Mouse (Mus musculus): ENCODE results near the gene Ccnq. TPM values are rescaled to one million over a fixed set of nuclear protein-coding genes. Genes with fewer than 3 reads are reported as not detected.
A peak's percentile ranks its signal among the peaks of the same experiment; 100 is the strongest.

Gene Ccnq
- polyA plus RNA-seq, 1 experiment, result 31.7 TPM

DNA sequence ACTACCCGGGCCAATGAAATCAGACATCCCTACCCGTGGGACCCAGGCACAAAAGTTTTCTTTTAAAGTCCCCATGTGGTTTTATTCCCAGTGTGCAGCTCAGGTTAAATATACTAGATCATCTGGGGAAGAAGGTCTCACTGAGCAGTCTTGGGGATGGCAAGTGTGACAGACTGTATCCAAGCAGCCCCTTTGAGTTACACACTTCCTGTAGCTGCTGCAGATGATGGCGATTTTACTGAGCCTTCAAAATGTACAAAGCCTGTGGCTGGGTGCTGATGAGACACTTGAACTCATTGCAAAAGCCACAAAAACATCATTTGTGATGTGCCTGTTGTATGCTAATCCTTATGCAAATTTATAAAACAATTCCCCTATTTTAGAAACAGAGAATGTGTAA, 29.0 kb upstream of the Ccnq start:
- TF ChIP-seq CTCF (IDR thresholded peaks at IDR 0.05; ENCODE audit: borderline replicate concordance, extremely low read depth, insufficient read depth, insufficient read length) (no peak), POLR2A (IDR thresholded peaks at IDR 0.05; ENCODE audit: borderline replicate concordance, extremely low read depth, insufficient read depth, insufficient read length, poor library complexity, severe bottlenecking) (no peak)
- no peak for DNase-seq (ENCODE audit: low read depth)

DNA sequence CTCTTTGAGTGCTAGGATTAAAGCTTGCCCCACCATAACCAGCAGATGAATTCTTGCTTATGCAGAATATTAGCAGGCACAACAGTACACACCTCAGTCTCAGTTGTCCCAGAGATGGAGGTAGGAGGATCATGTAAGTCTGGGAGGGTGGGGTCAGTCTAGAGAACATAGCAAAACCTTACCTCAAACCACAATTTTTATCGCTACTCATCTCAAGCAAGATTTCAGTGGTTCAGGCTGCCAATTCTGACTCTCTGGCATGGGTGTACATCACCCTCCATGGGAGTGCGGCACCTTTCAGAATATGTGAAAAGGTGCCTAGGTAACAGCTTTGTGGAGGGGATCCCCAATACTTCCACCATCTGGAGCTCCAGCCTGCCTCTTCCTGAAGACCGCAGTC, 28.5 kb upstream of the Ccnq start:
- no peak for TF ChIP-seq CTCF (IDR thresholded peaks at IDR 0.05; ENCODE audit: borderline replicate concordance, extremely low read depth, insufficient read depth, insufficient read length)
- TF ChIP-seq POLR2A (IDR thresholded peaks at IDR 0.05; ENCODE audit: borderline replicate concordance, extremely low read depth, insufficient read depth, insufficient read length, poor library complexity, severe bottlenecking), result no peak
- DNase-seq (ENCODE audit: low read depth), result no peak

DNA sequence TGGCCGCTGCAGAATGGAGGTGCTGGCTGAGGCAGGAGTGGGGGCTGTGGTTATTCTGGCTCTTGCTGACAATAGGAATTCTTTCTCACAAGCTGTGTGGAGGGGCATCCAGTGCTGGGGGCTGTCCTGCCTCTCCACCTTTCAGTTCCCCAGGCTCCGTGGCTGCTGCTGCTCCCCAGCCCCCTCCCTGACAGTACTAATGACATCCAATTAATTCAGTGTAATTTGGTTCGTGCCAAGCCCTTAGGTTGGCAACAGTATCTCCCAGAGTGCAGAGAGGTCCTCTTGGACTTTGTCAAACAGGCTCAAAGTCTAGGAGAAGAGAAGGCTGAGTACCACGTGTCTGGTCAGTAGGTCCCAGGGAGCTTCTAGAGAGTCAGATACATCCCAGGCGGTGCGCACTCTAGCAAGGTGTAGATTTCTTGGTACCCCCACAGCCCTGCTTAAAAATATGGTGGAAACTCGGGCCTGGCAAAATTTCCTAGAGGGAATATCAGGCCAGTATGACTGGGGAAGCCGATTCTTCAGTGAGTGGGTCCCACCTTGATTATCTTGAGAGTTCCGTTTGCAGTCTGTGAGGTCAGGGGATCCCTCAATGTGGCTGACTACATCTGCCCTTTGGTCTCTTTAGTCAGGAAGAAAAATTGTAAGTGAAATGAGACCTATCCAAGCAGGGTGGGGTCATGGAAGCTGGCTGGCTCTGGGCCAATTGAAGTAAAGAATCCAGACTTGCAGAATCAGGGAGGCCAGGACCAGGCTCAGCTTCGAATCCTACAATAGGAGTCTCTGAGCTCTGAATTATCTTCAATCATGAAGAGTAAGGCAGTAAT, 26.5 kb upstream of the Ccnq start:
- TF ChIP-seq POLR2A (IDR thresholded peaks at IDR 0.05; ENCODE audit: borderline replicate concordance, extremely low read depth, insufficient read depth, insufficient read length, poor library complexity, severe bottlenecking), result no peak
- TF ChIP-seq CTCF (IDR thresholded peaks at IDR 0.05; ENCODE audit: borderline replicate concordance, extremely low read depth, insufficient read depth, insufficient read length), result no peak

DNA sequence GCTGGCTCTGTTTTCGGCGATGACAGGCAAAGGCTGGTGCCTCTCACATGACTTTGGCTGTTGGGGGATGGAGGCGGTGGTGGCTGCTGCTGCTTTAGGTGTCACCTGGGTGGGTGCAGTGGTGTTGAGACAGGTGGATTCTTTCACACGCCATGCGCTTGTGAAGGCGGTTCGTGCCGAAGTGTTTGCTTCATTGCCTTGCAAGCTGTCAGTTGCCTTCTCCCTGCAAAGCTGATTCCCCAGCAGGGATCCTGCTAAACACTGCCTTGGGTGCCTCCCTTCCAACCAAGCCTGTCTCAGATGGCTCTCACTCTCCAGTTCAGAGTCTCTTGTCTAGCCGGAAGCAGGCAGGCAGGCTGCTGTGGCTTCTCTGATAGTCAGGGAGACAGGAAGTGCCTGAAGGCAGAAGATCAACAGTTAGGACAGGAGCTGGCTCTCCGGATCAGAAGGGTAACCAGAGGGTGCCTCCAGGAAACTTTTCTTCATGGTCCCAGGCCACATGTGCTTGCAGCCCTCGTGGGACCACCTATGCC, 20.3 kb upstream of the Ccnq start:
- TF ChIP-seq CTCF (IDR thresholded peaks at IDR 0.05; ENCODE audit: borderline replicate concordance, extremely low read depth, insufficient read depth, insufficient read length) (no peak), POLR2A (IDR thresholded peaks at IDR 0.05; ENCODE audit: borderline replicate concordance, extremely low read depth, insufficient read depth, insufficient read length, poor library complexity, severe bottlenecking) (no peak)
- DNase-seq (ENCODE audit: low read depth), result no peak

More for the DNA sequence above, 26.5 kb upstream of the Ccnq start:
- DNase-seq (ENCODE audit: low read depth), result peak; percentile 72

DNA sequence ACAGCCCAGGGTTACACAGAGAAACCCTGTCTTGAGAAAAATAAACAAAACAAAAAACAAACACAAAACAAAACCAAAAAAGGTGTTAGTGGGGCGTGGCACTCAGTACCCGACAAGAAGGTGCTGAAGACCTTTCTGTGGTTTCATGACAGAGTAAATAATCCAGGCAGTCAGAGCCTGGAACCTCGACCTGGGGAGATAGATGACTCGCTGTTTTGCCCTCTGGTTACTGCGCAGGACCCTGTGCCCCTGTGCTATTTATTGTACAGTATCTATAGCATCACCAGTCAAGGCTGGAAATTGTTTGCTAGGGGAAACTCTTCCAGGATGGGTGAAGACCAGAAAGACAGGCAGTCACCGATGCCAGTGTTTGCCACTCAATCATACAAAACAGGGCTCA, 18.9 kb upstream of the Ccnq start:
- DNase-seq (ENCODE audit: low read depth), result no peak
- no peak for TF ChIP-seq CTCF (IDR thresholded peaks at IDR 0.05; ENCODE audit: borderline replicate concordance, extremely low read depth, insufficient read depth, insufficient read length)
- TF ChIP-seq POLR2A (IDR thresholded peaks at IDR 0.05; ENCODE audit: borderline replicate concordance, extremely low read depth, insufficient read depth, insufficient read length, poor library complexity, severe bottlenecking), result no peak

DNA sequence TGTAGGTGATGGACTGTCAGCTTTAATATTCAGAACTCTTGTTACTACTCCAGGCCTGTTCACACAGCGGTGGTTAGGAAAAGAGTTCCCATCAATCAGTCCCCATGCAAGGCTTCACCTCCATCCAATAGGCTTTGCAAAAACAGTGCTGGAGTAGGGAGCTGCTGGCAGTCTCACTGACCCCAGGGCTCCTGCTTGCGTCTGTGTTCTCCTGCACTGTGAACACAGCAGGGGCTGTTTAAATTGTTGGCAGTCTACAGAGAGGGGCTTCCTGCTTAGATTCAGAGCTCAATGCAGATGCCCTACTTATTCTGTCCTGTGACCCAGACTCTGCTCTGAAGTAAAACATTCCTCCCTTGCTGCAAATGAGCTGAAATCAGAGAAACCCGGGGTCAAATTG, 17.2 kb upstream of the Ccnq start:
- no peak for TF ChIP-seq CTCF (IDR thresholded peaks at IDR 0.05; ENCODE audit: borderline replicate concordance, extremely low read depth, insufficient read depth, insufficient read length)
- TF ChIP-seq POLR2A (IDR thresholded peaks at IDR 0.05; ENCODE audit: borderline replicate concordance, extremely low read depth, insufficient read depth, insufficient read length, poor library complexity, severe bottlenecking), result no peak
- DNase-seq (ENCODE audit: low read depth), result peak; percentile 74

DNA sequence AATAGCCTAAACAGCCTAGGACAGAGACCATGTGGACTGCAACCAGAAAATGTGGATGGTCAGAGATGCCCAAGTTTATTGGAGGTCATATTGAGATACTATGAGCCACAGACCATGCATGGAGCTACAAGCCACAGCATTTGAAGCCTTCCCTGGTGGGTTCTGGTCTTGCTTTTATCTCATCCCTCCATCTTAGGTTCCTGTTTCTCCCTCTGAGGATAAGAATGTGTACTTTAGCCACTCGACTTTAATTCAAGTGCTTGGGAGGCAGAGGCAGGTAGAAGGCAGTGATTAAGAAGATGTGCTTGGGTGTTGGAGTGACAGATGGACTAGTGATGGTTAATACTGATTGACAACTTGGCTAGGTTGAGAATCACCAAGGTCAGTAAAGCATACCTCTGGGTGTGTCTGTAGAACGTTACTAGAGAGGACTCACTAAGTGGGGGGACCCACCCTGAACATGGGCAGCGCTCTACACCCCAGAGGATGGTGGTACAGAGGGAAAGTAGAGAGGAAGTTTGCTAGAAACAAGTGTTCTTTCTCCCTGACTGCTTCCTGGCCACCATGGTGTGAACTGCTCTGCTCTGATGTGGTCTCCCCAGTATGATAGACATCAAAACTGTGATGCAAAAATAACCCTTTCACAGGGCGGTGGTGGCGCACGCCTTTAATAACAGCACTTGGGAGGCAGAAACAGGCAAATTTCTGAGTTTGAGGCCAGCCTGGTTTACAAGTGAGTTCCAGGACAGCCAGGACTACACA, 14.7 kb upstream of the Ccnq start:
- no peak for DNase-seq (ENCODE audit: low read depth)
- TF ChIP-seq POLR2A (IDR thresholded peaks at IDR 0.05; ENCODE audit: borderline replicate concordance, extremely low read depth, insufficient read depth, insufficient read length, poor library complexity, severe bottlenecking) (no peak), CTCF (IDR thresholded peaks at IDR 0.05; ENCODE audit: borderline replicate concordance, extremely low read depth, insufficient read depth, insufficient read length) (no peak)

DNA sequence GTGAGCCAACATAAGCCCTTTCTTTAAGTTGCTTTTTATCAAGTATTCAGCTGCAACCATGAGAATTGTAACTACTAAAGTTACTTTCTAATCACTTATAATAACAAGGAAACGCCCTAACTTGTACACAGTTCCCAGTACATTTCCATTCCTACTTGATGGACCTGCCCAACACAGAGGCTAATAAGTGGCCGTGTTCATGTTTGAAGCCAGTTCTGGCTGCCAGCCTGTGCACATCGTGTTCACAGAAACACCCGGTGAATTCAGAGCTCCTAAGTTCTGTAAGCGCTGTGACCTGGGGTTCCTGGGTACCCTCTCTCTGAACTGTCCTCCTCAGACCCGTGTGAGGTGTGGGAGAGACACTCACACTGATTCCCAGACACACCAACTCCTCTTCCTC, 13.3 kb upstream of the Ccnq start:
- DNase-seq (ENCODE audit: low read depth), result no peak
- TF ChIP-seq CTCF (IDR thresholded peaks at IDR 0.05; ENCODE audit: borderline replicate concordance, extremely low read depth, insufficient read depth, insufficient read length), result no peak
- TF ChIP-seq POLR2A (IDR thresholded peaks at IDR 0.05; ENCODE audit: borderline replicate concordance, extremely low read depth, insufficient read depth, insufficient read length, poor library complexity, severe bottlenecking), result no peak

DNA sequence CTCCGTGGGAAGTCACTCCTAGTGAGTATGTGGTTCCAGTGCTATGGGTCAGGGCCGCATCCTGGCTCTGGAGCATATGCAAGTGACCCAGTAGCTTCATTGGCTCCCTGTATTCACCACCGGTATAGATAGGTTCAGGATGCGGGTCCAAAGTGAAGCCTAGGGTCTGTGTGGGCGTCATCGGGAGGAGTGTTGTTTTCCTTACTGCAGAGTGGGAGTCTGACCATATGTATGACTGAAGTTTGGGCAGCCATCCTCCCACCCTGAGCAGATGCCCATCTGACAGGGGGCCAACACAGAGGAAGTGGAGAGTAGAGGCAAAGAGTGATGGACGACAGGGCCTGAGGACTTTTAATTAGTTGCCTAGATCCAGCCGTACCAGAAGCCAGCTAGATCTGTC, 12.8 kb upstream of the Ccnq start:
- TF ChIP-seq CTCF (IDR thresholded peaks at IDR 0.05; ENCODE audit: borderline replicate concordance, extremely low read depth, insufficient read depth, insufficient read length), result no peak
- no peak for TF ChIP-seq POLR2A (IDR thresholded peaks at IDR 0.05; ENCODE audit: borderline replicate concordance, extremely low read depth, insufficient read depth, insufficient read length, poor library complexity, severe bottlenecking)

DNA sequence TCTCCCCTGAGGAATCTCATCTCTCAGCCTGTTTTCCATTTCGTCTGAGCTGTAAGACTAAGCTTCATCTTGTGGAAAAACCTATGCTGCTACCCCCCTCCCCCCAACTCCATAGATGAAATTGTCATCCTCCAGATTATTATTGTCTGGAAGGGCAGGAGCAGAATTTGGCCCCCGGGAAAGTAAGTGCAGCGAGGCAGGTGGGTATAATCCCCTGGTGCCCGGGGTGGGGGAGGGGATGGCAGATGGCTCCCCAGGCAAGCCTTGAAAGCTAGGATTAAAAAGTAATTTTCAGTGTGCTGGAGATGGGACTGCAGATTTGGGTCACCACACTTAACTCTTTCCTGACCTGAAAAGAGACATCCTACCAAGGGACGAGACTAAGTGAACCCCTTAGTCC, 10.7 kb upstream of the Ccnq start:
- no peak for TF ChIP-seq CTCF (IDR thresholded peaks at IDR 0.05; ENCODE audit: borderline replicate concordance, extremely low read depth, insufficient read depth, insufficient read length)
- TF ChIP-seq POLR2A (IDR thresholded peaks at IDR 0.05; ENCODE audit: borderline replicate concordance, extremely low read depth, insufficient read depth, insufficient read length, poor library complexity, severe bottlenecking), result no peak

More for the DNA sequence above, 12.8 kb upstream of the Ccnq start:
- DNase-seq (ENCODE audit: low read depth), result no peak

DNA sequence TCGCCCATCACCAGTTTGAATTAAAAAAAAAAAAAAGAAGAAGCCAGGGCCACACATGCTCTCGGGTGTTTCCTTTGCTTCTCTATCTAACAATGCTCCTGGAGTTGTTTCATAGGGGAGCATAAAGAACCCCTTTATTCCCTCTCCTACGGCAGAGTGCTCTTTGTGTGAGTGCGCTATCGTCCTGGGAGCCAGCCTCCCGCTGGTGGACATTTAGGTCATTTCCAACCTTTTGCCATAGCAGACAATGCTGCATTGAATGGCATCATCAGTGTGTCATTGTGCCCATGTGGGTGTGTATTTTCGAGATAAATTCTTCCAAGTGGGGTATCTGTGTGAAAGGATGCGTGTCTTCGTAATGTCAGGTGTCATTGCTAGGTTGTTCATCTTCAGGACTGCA, 9.6 kb upstream of the Ccnq start:
- DNase-seq (ENCODE audit: low read depth), result peak; percentile 37
- TF ChIP-seq POLR2A (IDR thresholded peaks at IDR 0.05; ENCODE audit: borderline replicate concordance, extremely low read depth, insufficient read depth, insufficient read length, poor library complexity, severe bottlenecking) (no peak), CTCF (IDR thresholded peaks at IDR 0.05; ENCODE audit: borderline replicate concordance, extremely low read depth, insufficient read depth, insufficient read length) (no peak)

More for the DNA sequence above, 10.7 kb upstream of the Ccnq start:
- peak; percentile 48 for DNase-seq (ENCODE audit: low read depth)

All from brain, embryonic 14.5 days (tissue).